Mouse (Mus musculus) megakaryocyte, embryonic 14.5 days (primary cell): Measurements from ENCODE around the gene Sox12. TPM values are rescaled to one million over a fixed set of nuclear protein-coding genes. Genes with fewer than 3 reads are reported as not detected.

Experiments
- H3K27me3 ChIP-seq: replicated peaks from 2 replicates; pipeline ENCODE3; 2012; ENCODE audit warnings: inconsistent platforms
- H3K36me3 ChIP-seq: replicated peaks from 2 replicates; pipeline ENCODE3; 2012; ENCODE audit warnings: low read length, inconsistent platforms, mixed read lengths
- H3K4me1 ChIP-seq: 2 replicates; pipeline ENCODE4 v1.6.1; 2012; ENCODE audit warnings: inconsistent platforms
- H3K4me3 ChIP-seq: replicated peaks from 2 replicates; pipeline ENCODE3; 2012; ENCODE audit warnings: moderate library complexity, mild to moderate bottlenecking, inconsistent platforms
- H3K9me3 ChIP-seq: 2 replicates; pipeline ENCODE4 v1.6.1; 2012; ENCODE audit warnings: inconsistent platforms
- FLI1 ChIP-seq: IDR thresholded peaks from 2 replicates; pipeline ENCODE4 v1.6.1; 2012; ENCODE audit warnings: low read length, inconsistent platforms, mixed read lengths
- GATA1 ChIP-seq: IDR thresholded peaks from 3 replicates; pipeline ENCODE4 v1.6.1; 2012; ENCODE audit warnings: mixed read lengths, low read length, inconsistent platforms, borderline replicate concordance
- polyA plus RNA-seq: library from polyadenylated mRNA; stranded (reverse); fragments of >175 nt; gene quantifications from 2 replicates; pipeline ENCODE4 v1.2.3, GENCODE M21; 2012; ENCODE audit warnings: low replicate concordance; ENCODE audit not compliant: insufficient read depth

The Sox12 gene
- polyA plus RNA-seq, 1 experiment = 7.8 TPM

DNA sequence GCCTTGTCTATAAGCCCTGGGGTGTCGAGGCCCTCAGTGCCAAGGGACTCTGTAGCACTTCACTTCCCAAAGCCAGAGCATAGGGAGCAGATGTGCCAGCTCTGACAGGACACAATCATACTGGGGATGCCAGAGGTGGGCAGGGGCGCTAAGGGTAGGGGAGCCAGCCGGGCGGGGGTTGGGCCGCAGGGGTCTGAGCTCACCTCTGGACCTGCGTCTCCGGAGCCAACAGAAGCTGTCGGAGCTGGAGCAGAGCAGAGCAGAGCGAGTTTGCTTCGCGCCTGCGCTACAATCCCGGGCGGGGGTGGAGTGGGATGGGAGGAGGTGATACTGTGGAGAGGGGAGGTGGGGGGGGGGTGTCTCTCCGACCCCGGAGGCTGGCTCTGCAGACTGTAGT, 21.5 kb downstream of the Sox12 start, which contains the start of gene Nrsn2:
TSS of gene Nrsn2 (minus strand) at position 294 of the 397 bp plus-strand sequence.
- Histone ChIP-seq H3K36me3 (no peaks in the 10 kb centered on the region), H3K9me3 (peaks cover 26% of the 10 kb centered on the region), H3K27me3 (peaks cover 58% of the 10 kb centered on the region), H3K4me3 (peak within 1 kb of the TSS; percentile 62), H3K4me1 (peaks cover 37% of the 10 kb centered on the region)
- TF ChIP-seq GATA1 (no peak), FLI1 (no peak)

DNA sequence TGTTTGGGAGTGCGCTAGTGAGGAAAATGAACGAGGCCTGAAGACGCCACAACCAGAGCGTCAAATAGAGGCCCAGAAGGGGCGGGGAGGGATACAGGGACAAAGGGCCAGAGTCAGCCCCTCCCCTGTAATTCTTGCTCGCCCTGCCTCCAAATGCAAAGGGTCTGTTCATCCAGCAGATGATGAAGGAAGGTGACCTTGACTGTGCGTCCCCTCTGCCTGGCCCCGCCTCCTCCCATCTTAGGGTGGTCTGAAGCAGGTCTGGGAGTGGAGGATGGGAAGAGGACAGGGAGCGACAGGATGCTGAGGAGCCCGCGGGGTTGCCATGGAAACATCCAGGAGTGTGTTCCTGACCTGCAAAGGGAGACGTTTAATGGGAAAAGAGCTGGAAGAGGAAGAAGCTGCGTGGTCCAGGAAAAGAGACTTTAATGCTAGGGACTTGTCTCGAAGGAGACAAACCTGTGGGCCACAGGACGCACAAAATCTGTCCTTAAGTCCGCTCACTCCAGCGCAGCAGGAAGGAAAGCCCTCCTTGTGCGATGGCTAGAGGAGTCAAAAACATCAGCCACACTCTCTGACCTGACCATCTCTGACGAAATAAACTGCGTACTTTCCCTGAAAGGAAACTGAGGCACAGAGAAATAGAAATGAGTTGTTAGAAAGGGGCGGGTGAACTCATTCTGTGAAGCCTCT, 22.1 kb downstream of the Sox12 start:
- Histone ChIP-seq H3K4me1 (peaks cover 37% of the 10 kb centered on the region), H3K9me3 (peaks cover 23% of the 10 kb centered on the region), H3K36me3 (no peaks in the 10 kb centered on the region), H3K4me3 (peak overlapping the region; percentile 62), H3K27me3 (peaks cover 63% of the 10 kb centered on the region)
- no peak for TF ChIP-seq GATA1

GRCm38 (mm10) chr2:152373547-152373946, 24.3 kb downstream of the Sox12 start:
- no peak for TF ChIP-seq FLI1
- TF ChIP-seq GATA1 = no peak
- H3K36me3 ChIP-seq = no peaks in the 10 kb centered on the region
- H3K4me3 ChIP-seq = no peak overlapping the region
- peaks cover 71% of the 10 kb centered on the region for H3K27me3 ChIP-seq
- peaks cover 49% of the 10 kb centered on the region for H3K4me1 ChIP-seq
- H3K9me3 ChIP-seq = peaks cover 18% of the 10 kb centered on the region

- H3K4me1 ChIP-seq = peaks cover 55% of the 10 kb centered on the region
- no peak overlapping the region for H3K4me3 ChIP-seq
- TF ChIP-seq GATA1 = no peak
- H3K27me3 ChIP-seq = peaks cover 66% of the 10 kb centered on the region
- H3K36me3 ChIP-seq = no peaks in the 10 kb centered on the region
- peaks cover 10% of the 10 kb centered on the region for H3K9me3 ChIP-seq
These were observed 25.2 kb downstream of the Sox12 start for GRCm38 (mm10) chr2:152372661-152373060.

DNA sequence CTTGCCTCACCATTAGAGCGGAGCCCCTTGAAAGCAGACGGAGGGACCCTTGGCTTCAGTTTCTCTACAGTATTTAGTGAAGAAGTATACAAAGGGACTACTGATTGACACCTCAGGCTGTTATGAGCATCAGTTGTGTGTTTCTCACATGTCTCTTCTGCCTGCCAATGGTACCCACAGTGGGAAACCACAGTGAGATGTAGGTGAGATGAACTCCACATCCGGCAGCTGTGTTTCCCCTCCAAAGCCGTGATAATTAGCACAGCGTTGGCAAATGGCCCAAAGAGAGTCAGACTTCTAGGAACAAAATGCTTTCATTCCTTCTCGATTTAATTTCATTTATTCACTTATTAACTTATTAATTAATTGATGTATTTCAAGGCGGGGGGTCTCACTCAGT, 25.8 kb downstream of the Sox12 start:
- Histone ChIP-seq H3K9me3 (peaks cover 4% of the 10 kb centered on the region), H3K4me1 (peaks cover 61% of the 10 kb centered on the region), H3K36me3 (no peaks in the 10 kb centered on the region), H3K27me3 (peaks cover 64% of the 10 kb centered on the region), H3K4me3 (no peak overlapping the region)
- TF ChIP-seq GATA1 (no peak), FLI1 (no peak)

DNA sequence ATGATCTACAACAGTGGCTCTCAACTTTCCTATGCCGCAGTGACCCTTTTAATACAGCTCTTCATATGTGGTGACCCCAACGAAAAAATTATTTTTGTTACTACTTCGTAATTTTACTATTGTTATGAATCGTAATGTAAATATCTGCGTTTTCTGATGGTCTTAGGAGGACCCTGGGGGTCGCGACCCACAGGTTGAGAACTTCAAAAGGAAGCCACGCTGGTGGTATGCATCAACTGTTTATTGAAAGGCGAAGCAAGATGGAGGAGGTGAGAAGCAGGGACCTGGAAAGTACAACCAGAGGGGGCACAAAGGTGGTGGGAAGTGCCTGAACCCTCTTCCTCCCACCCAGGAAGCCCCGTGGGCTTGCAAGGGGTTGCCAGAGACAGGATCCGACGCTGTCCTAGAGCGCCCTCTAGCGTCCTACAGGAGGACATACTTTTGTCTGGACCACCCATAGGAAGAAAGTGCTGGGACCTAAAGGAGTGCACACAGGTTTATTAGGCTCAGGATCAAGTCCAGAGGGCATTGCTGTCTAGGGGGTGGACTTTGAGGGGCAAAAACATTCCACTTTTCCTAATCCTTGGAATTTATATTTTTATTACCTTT, 29.2 kb downstream of the Sox12 start:
- Histone ChIP-seq H3K4me3 (peak overlapping the region; percentile 71), H3K4me1 (peaks cover 63% of the 10 kb centered on the region), H3K27me3 (peaks cover 33% of the 10 kb centered on the region), H3K9me3 (no peaks in the 10 kb centered on the region), H3K36me3 (no peaks in the 10 kb centered on the region)
- TF ChIP-seq FLI1 (no peak), GATA1 (no peak)

- H3K4me1 ChIP-seq = peaks cover 62% of the 10 kb centered on the region
- H3K27me3 ChIP-seq = peaks cover 33% of the 10 kb centered on the region
- no peaks in the 10 kb centered on the region for H3K9me3 ChIP-seq
- H3K36me3 ChIP-seq = no peaks in the 10 kb centered on the region
- no peak for TF ChIP-seq GATA1
- no peak for TF ChIP-seq FLI1
- no peak overlapping the region for H3K4me3 ChIP-seq
These were observed 29.9 kb downstream of the Sox12 start for GRCm38 (mm10) chr2:152367917-152368316.

- Histone ChIP-seq H3K9me3 (peaks cover 5% of the 10 kb centered on the region), H3K4me3 (peak overlapping the region; percentile 86), H3K36me3 (peaks cover 3% of the 10 kb centered on the region), H3K4me1 (peaks cover 53% of the 10 kb centered on the region), H3K27me3 (peaks cover 12% of the 10 kb centered on the region)
- TF ChIP-seq FLI1 (no peak), GATA1 (no peak)
These were observed 34.4 kb downstream of the Sox12 start for GRCm38 (mm10) chr2:152363245-152364147.

- TF ChIP-seq FLI1 = no peak
- TF ChIP-seq GATA1 = no peak
- H3K36me3 ChIP-seq = peaks cover 3% of the 10 kb centered on the region
- H3K4me1 ChIP-seq = peaks cover 42% of the 10 kb centered on the region
- H3K4me3 ChIP-seq = no peak overlapping the region
- peaks cover 5% of the 10 kb centered on the region for H3K9me3 ChIP-seq
- H3K27me3 ChIP-seq = peaks cover 6% of the 10 kb centered on the region
These were observed 36.7 kb downstream of the Sox12 start for GRCm38 (mm10) chr2:152361193-152361592.

GRCm38 (mm10) chr2:152360271-152360775, 37.5 kb downstream of the Sox12 start:
- H3K27me3 ChIP-seq = peaks cover 8% of the 10 kb centered on the region
- no peak for TF ChIP-seq FLI1
- TF ChIP-seq GATA1 = no peak
- H3K9me3 ChIP-seq = peaks cover 5% of the 10 kb centered on the region
- H3K4me1 ChIP-seq = peaks cover 35% of the 10 kb centered on the region
- no peak overlapping the region for H3K4me3 ChIP-seq
- H3K36me3 ChIP-seq = peaks cover 3% of the 10 kb centered on the region
